Mouse (Mus musculus) cerebellum, adult 2 months (tissue): ENCODE data around the gene Hsd3b7.

Experiments
- CTCF ChIP-seq: fragments of 200-500 bp; IDR thresholded peaks from 2 replicates; pipeline ENCODE4 v1.5.1; 2011; ENCODE audit warnings: low read depth, mild to moderate bottlenecking, control low read depth, low read length, moderate library complexity, borderline replicate concordance; ENCODE audit not compliant: insufficient read depth
- POLR2A ChIP-seq: fragments of 200-500 bp; IDR thresholded peaks from 2 replicates; pipeline ENCODE4 v1.6.1; 2011; ENCODE audit warnings: low read length, control low read depth, borderline replicate concordance; ENCODE audit not compliant: insufficient read depth

DNA sequence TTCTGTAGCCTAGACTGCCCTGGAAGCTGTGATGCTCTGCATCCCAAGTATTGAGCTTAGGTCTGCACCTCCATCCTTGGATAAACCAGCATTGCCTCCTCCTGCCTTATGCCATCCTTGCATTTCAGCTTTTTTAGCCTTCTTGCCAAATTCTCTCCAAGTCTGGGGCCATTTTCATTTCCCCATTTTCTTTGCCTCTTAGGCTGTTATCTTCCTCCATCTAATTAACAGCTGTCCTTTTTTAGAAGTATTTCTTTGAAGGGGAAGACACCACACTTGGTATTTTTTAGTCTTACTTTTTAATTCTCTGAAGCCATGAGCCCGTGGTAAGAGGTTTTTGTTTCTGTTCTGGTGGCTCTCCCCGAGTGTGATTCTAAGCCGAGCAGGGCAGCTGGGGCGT, 36.8 kb upstream of the Hsd3b7 start:
- TF ChIP-seq CTCF (no peak), POLR2A (no peak)
